8 mouse cellular contexts compared by ENCODE assay signal in genomic region chr11:58225655-58226054, GRCm38 (mm10). TPM values are rescaled to one million over a fixed set of nuclear protein-coding genes. Genes with fewer than 3 reads are reported as not detected.
DNase-seq lines count a peak whose midpoint lies in the region; ATAC-seq and TF ChIP-seq lines count a peak whose summit lies in the region.

No protein-coding gene starts in this region.

- no peaks in the 10 kb centered on the region for H3K4me1 ChIP-seq in midbrain, embryonic 14.5 days (ENCODE audit: control insufficient read depth, insufficient read depth, low read length)
- no peaks in the 10 kb centered on the region for H3K4me1 ChIP-seq in midbrain, embryonic 15.5 days
- peaks cover 13% of the 10 kb centered on the region for H3K4me1 ChIP-seq in limb, embryonic 10.5 days
- no peaks in the 10 kb centered on the region for H3K4me1 ChIP-seq in stomach, postnatal 0 days (replicated peaks; ENCODE audit: control insufficient read depth, insufficient read depth)

- WGBS in midbrain, embryonic 14.5 days: 10% methylated on average over 5 of the region's 5 CpGs
- WGBS in midbrain, embryonic 15.5 days: 11% methylated on average over 5 of the region's 5 CpGs
- WGBS in limb, embryonic 10.5 days: 7% methylated on average over 5 of the region's 5 CpGs
- 2% methylated on average over 5 of the region's 5 CpGs for whole genome bisulfite sequencing in stomach, postnatal 0 days

- H3K27me3 ChIP-seq in midbrain, embryonic 14.5 days (ENCODE audit: control insufficient read depth, insufficient read depth, low read length): no peaks in the 10 kb centered on the region
- no peaks in the 10 kb centered on the region for H3K27me3 ChIP-seq in midbrain, embryonic 15.5 days (replicated peaks)
- no peaks in the 10 kb centered on the region for H3K27me3 ChIP-seq in limb, embryonic 10.5 days (ENCODE audit: low read depth, poor library complexity, severe bottlenecking)
- no peaks in the 10 kb centered on the region for H3K27me3 ChIP-seq in stomach, postnatal 0 days (ENCODE audit: control insufficient read depth, insufficient read depth, low read length)

- H3K4me2 ChIP-seq in midbrain, embryonic 14.5 days (ENCODE audit: low read length): no peak overlapping the region
- no peak overlapping the region for H3K4me2 ChIP-seq in midbrain, embryonic 15.5 days
- no peak overlapping the region for H3K4me2 ChIP-seq in stomach, postnatal 0 days (replicated peaks; ENCODE audit: low read depth)

- TF ChIP-seq EP300 in stomach, postnatal 0 days (optimal IDR thresholded peaks at IDR 0.05): no peak

- no peaks in the 10 kb centered on the region for H3K9me3 ChIP-seq in midbrain, embryonic 14.5 days (ENCODE audit: control insufficient read depth, low read length)
- H3K9me3 ChIP-seq in midbrain, embryonic 15.5 days: no peaks in the 10 kb centered on the region
- no peaks in the 10 kb centered on the region for H3K9me3 ChIP-seq in limb, embryonic 10.5 days (replicated peaks)
- H3K9me3 ChIP-seq in stomach, postnatal 0 days (ENCODE audit: control insufficient read depth, low read length): no peaks in the 10 kb centered on the region

- no peak overlapping the region for H3K9ac ChIP-seq in midbrain, embryonic 14.5 days (replicated peaks; ENCODE audit: low read length)
- no peak overlapping the region for H3K9ac ChIP-seq in midbrain, embryonic 15.5 days
- H3K9ac ChIP-seq in stomach, postnatal 0 days (ENCODE audit: low read length): no peak overlapping the region

- no peaks in the 10 kb centered on the region for H3K36me3 ChIP-seq in midbrain, embryonic 14.5 days (ENCODE audit: control insufficient read depth, insufficient read depth, low read length)
- no peaks in the 10 kb centered on the region for H3K36me3 ChIP-seq in midbrain, embryonic 15.5 days (replicated peaks)
- H3K36me3 ChIP-seq in limb, embryonic 10.5 days: no peaks in the 10 kb centered on the region
- H3K36me3 ChIP-seq in stomach, postnatal 0 days (ENCODE audit: control insufficient read depth, insufficient read depth, low read length): no peaks in the 10 kb centered on the region

- ATAC-seq in midbrain, embryonic 14.5 days (ENCODE audit: low FRiP score, low TSS enrichment): no peak
- no peak for ATAC-seq in midbrain, embryonic 15.5 days (replicated peaks)
- ATAC-seq in stomach, postnatal 0 days (ENCODE audit: low FRiP score, low TSS enrichment): peak; percentile 73

- peak; percentile 77 for DNase-seq in midbrain, embryonic 14.5 days
- peak; percentile 69 for DNase-seq in cerebellum, adult 9-10 months
- DNase-seq in gastrocnemius, postnatal 25 days: peak; percentile 52
- peak; percentile 87 for DNase-seq in kidney, adult 18-20 months
- peak; percentile 81 for DNase-seq in limb, embryonic 10.5 days (ENCODE audit: low spot score)
- peak; percentile 60 to 70 for DNase-seq in natural killer cell, adult 2 months (ENCODE audit: low spot score in 2 of 2)
- peak; percentile 78 for DNase-seq in stomach, postnatal 0 days (ENCODE audit: low spot score)

- H3K27ac ChIP-seq in midbrain, embryonic 14.5 days (replicated peaks; ENCODE audit: low read depth, low read length): no peak overlapping the region
- H3K27ac ChIP-seq in midbrain, embryonic 15.5 days: no peak overlapping the region
- H3K27ac ChIP-seq in limb, embryonic 10.5 days: no peak overlapping the region
- no peak overlapping the region for H3K27ac ChIP-seq in stomach, postnatal 0 days (replicated peaks)

- H3K4me3 ChIP-seq in midbrain, embryonic 14.5 days (replicated peaks; ENCODE audit: low read depth, low read length): no peak overlapping the region
- H3K4me3 ChIP-seq in midbrain, embryonic 15.5 days: no peak overlapping the region
- H3K4me3 ChIP-seq in limb, embryonic 10.5 days: no peak overlapping the region
- no peak overlapping the region for H3K4me3 ChIP-seq in stomach, postnatal 0 days (ENCODE audit: low read depth, low read length)

- TF ChIP-seq CTCF in stomach, postnatal 0 days (IDR thresholded peaks at IDR 0.05; ENCODE audit: low read depth): peak; percentile 96

RNA-seq across cellular contexts. Expression of gene Irgm2, which starts 26.2 kb away (rescaled TPM):
- 0.43 and 1.3 TPM in 2 replicates for polyA plus RNA-seq in midbrain, embryonic 14.5 days (2014; fragmentation: Nextera tagmentation; extraction: Ambion mirVana)
- polyA plus RNA-seq in midbrain, embryonic 15.5 days (2015; fragmentation: Nextera tagmentation; extraction: Ambion mirVana): 1.2 and 2.0 TPM in 2 replicates
- total RNA-seq in gastrocnemius, postnatal 25 days (2021): 1 to 10 TPM; 6.1 to 9.1 TPM
- 0.05 and 0.50 TPM in 2 replicates for polyA plus RNA-seq in limb, embryonic 10.5 days (2016; fragmentation: Nextera tagmentation; extraction: Ambion mirVana)
- polyA plus RNA-seq in stomach, postnatal 0 days (2015; fragmentation: Nextera tagmentation; extraction: Ambion mirVana): 3.8 and 3.9 TPM in 2 replicates

RNA-seq across cellular contexts. Expression of gene Igtp, which starts 26.3 kb away (rescaled TPM):
- polyA plus RNA-seq in midbrain, embryonic 14.5 days (2014; fragmentation: Nextera tagmentation; extraction: Ambion mirVana): 0.46 and 3.2 TPM in 2 replicates
- 1.3 and 1.9 TPM in 2 replicates for polyA plus RNA-seq in midbrain, embryonic 15.5 days (2015; fragmentation: Nextera tagmentation; extraction: Ambion mirVana)
- 1 to 10 TPM; 3.6 to 4.3 TPM for total RNA-seq in gastrocnemius, postnatal 25 days (2021)
- 1.3 TPM in 2 replicates for polyA plus RNA-seq in limb, embryonic 10.5 days (2016; fragmentation: Nextera tagmentation; extraction: Ambion mirVana)
- polyA plus RNA-seq in stomach, postnatal 0 days (2015; fragmentation: Nextera tagmentation; extraction: Ambion mirVana): 4.1 and 4.7 TPM in 2 replicates

RNA-seq across cellular contexts. Expression of gene 4930438A08Rik, which starts 48.9 kb away (rescaled TPM):
- polyA plus RNA-seq in midbrain, embryonic 14.5 days (2014; fragmentation: Nextera tagmentation; extraction: Ambion mirVana): not detected in 2 replicates
- polyA plus RNA-seq in midbrain, embryonic 15.5 days (2015; fragmentation: Nextera tagmentation; extraction: Ambion mirVana): not detected in 2 replicates
- total RNA-seq in gastrocnemius, postnatal 25 days (2021): not detected
- polyA plus RNA-seq in limb, embryonic 10.5 days (2016; fragmentation: Nextera tagmentation; extraction: Ambion mirVana): not detected in 2 replicates
- polyA plus RNA-seq in stomach, postnatal 0 days (2015; fragmentation: Nextera tagmentation; extraction: Ambion mirVana): 0.49 and 0.50 TPM in 2 replicates

RNA-seq across cellular contexts. Expression of gene Mrpl22, which starts 54.2 kb away (rescaled TPM):
- polyA plus RNA-seq in midbrain, embryonic 14.5 days (2014; fragmentation: Nextera tagmentation; extraction: Ambion mirVana): 101 and 102 TPM in 2 replicates
- polyA plus RNA-seq in midbrain, embryonic 15.5 days (2015; fragmentation: Nextera tagmentation; extraction: Ambion mirVana): 93.1 and 95.2 TPM in 2 replicates
- 10 to 100 TPM; 39.0 to 41.5 TPM for total RNA-seq in gastrocnemius, postnatal 25 days (2021)
- polyA plus RNA-seq in limb, embryonic 10.5 days (2016; fragmentation: Nextera tagmentation; extraction: Ambion mirVana): 143 and 156 TPM in 2 replicates
- polyA plus RNA-seq in stomach, postnatal 0 days (2015; fragmentation: Nextera tagmentation; extraction: Ambion mirVana): 96.3 and 98.6 TPM in 2 replicates

RNA-seq across cellular contexts. Expression of gene Gemin5, which starts 57.3 kb away (rescaled TPM):
- polyA plus RNA-seq in midbrain, embryonic 14.5 days (2014; fragmentation: Nextera tagmentation; extraction: Ambion mirVana): 14.1 and 15.7 TPM in 2 replicates
- polyA plus RNA-seq in midbrain, embryonic 15.5 days (2015; fragmentation: Nextera tagmentation; extraction: Ambion mirVana): 14.0 and 15.1 TPM in 2 replicates
- 1 to 10 TPM; 8.1 to 9.3 TPM for total RNA-seq in gastrocnemius, postnatal 25 days (2021)
- 35.8 and 40.1 TPM in 2 replicates for polyA plus RNA-seq in limb, embryonic 10.5 days (2016; fragmentation: Nextera tagmentation; extraction: Ambion mirVana)
- 4.4 and 4.9 TPM in 2 replicates for polyA plus RNA-seq in stomach, postnatal 0 days (2015; fragmentation: Nextera tagmentation; extraction: Ambion mirVana)
